Mouse (Mus musculus) ES-Bruce4 (cell line): ENCODE measurements at regions not wholly inside any gene's neighbourhood (a gene's known extent, or its start where the extent isn't known, plus 50 kb on each side); places are given as distances from the start of the nearest gene placed in this dataset.

Experiments used
- CTCF ChIP-seq: IDR thresholded peaks from one replicate; pipeline ENCODE4 v1.8.1; 2011; ENCODE audit warnings: low read depth, low read length
- POLR2A ChIP-seq: IDR thresholded peaks from one replicate; pipeline ENCODE4 v1.8.1; 2011; ENCODE audit warnings: low read length; ENCODE audit not compliant: insufficient read depth

GRCm38 (mm10) chr8:86364898-86365297 lies 215.6 kb downstream of the Abcc12 start:
- TF ChIP-seq CTCF (peak; percentile 41), POLR2A (no peak)
